Mouse (Mus musculus) macrophage (primary cell): ENCODE data around the gene Aox3. TPM values are rescaled to one million over a fixed set of nuclear protein-coding genes. Genes with fewer than 3 reads are reported as not detected.

ENCODE experiments used
- H3K27ac ChIP-seq: fragments of 350-480 bp; formaldehyde crosslinking; 2 replicates; pipeline ENCODE4 v1.9.0; 2021
- H3K36me3 ChIP-seq: fragments of 350-480 bp; formaldehyde crosslinking; 2 replicates; pipeline ENCODE4 v1.9.0; 2021; ENCODE audit errors: inconsistent target
- H3K4me3 ChIP-seq: fragments of 350-480 bp; formaldehyde crosslinking; 2 replicates; pipeline ENCODE4 v1.9.0; 2021; ENCODE audit errors: inconsistent target
- H3K79me2 ChIP-seq: fragments of 350-480 bp; formaldehyde crosslinking; 2 replicates; pipeline ENCODE4 v1.9.0; 2021; ENCODE audit errors: inconsistent target
- WGBS: methylation state at CpG from one replicate; pipeline ENCODE4 v1.1.7; 2026; ENCODE audit warnings: inconsistent platforms; ENCODE audit not compliant: missing documents; 5-methylcytosine and 5-hydroxymethylcytosine counted together
- polyA plus RNA-seq: library from polyadenylated mRNA; stranded (reverse); fragments of 250-400 nt; gene quantifications from 3 replicates; pipeline ENCODE4 v1.2.4, GENCODE M21; 2018; ENCODE audit warnings: inconsistent platforms

Gene Aox3
- polyA plus RNA-seq, 1 experiment from 2014 or later, result not detected

DNA sequence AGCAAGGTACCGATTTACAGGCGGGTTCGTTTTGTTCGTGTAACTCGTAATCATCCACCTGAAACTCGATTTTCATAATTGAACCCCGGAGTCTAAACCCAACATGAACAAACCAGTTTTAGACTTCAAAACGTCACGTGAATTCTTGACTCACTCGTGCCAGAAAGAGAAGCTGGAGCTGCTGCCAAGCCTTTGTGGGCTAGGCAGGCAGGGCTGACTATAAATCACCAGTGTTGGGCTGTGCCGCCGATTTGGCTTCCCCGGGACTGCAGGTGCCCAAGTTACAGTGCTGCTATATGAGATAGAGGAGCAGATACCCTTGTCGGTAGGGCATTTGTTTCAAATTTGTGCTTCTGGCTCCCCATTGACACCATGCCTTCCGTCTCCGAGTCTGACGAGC, 97.3 kb downstream of the Aox3 start, which contains the start of gene Aox4:
Aox4 (plus strand) TSS at position 195 of the 400 bp plus-strand sequence.
- Histone ChIP-seq H3K27ac (no peak within 1 kb of the TSS), H3K4me3 (no peak within 1 kb of the TSS), H3K79me2 (no peaks in the 10 kb centered on the region), H3K36me3 (no peaks in the 10 kb centered on the region)
- 4% methylated on average over 17 of the region's 17 CpGs for WGBS

DNA sequence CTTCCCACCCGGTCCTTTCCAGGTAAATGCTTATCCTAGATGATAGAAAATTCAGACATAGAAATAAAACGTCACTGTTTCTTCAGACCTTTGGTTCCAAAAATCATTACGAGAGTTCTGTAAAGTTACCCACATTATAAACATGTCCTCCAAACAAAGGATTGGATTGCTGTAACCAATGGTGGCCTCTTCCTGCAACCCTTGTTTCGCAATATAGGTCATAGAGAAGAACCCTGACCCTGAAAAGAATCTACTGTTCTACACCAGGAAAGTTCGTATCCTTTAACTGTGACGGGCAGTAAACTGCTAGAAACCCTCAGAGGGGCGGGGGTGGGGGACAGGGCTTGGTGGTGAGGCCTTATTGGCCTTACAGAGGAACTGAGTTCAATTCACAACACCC, 99.9 kb downstream of the Aox3 start:
- no peaks in the 10 kb centered on the region for H3K36me3 ChIP-seq
- H3K27ac ChIP-seq, result no peak overlapping the region
- WGBS, result 67% methylated on average over 7 of the region's 7 CpGs
- H3K79me2 ChIP-seq, result no peaks in the 10 kb centered on the region
- no peak overlapping the region for H3K4me3 ChIP-seq

DNA sequence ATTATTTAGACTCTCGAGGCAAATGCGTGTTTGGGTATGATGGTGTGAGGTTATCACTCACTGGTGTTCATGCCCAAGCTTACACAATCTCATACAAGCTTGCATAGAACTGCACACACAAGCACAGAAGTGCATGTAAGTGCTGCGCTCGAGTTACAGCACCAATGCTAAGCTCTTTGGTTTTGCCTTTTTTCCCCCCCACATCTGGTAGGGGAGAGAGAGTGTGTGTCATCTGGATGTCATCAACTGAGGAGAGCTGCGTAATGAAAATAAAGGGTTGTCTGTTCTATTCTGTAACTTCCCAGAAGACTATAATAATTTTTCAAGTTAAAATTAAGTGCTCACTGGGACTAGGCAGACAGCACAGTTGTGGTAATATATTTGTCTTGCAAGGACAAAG, 100.9 kb downstream of the Aox3 start:
- Histone ChIP-seq H3K79me2 (no peaks in the 10 kb centered on the region), H3K27ac (no peak overlapping the region), H3K36me3 (no peaks in the 10 kb centered on the region), H3K4me3 (no peak overlapping the region)
- 93% methylated on average over 5 of the region's 5 CpGs for WGBS

GRCm38 (mm10) chr1:58215353-58215752, 102.4 kb downstream of the Aox3 start:
- no peak overlapping the region for H3K4me3 ChIP-seq

DNA sequence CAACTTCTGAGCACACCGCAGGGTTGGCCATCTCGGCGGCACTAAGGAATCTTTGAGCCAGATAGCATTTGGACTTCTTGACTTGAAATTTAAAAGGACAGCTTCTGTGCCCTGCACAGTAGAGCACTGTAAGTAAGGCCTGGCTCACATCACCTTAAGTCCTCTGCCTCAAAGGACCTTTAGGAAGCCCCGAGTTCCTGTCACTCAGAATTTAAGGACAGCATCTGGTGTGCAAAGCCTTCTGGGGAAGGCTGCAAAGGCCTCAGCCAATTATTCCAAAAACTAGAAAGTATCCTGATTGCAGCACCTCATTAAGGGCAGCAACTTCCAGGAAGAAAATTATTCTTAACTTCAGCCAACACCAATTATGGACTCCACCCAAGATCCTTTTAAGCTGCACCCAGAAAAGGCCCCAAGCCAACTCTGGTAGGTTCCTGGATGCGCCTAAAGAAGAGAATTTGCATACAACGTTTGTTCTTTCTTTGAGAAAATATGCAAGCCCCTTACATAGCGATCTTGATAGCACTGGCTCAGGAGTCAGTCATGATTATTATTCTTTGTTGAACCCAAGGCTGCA, 103.1 kb downstream of the Aox3 start:
- H3K79me2 ChIP-seq, result no peaks in the 10 kb centered on the region

More at GRCm38 (mm10) chr1:58215353-58215752, 102.4 kb downstream of the Aox3 start:
- no peaks in the 10 kb centered on the region for H3K36me3 ChIP-seq
- no peak overlapping the region for H3K27ac ChIP-seq
- WGBS, result 71% methylated on average over 4 of the region's 4 CpGs
- no peaks in the 10 kb centered on the region for H3K79me2 ChIP-seq

DNA sequence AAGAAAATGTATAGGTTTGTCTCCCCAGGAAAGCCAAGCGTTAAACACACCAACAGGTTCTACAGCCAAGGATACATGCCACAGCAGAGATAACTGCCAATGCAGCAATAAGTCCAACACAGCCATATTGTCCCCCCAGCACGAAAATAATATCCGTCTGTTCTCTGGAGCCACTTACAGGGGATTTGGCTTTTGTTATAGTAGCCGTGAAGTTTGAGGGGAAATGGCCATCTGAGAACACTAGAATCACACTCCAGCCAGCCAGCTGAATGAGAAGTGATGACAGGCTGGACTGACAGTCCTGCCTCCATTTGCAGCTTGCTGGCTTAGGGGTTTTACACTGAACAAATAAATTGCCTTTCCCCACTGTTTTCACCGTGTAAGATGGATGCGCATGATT, 108.1 kb downstream of the Aox3 start:
- Histone ChIP-seq H3K36me3 (no peaks in the 10 kb centered on the region), H3K79me2 (no peaks in the 10 kb centered on the region), H3K27ac (no peak overlapping the region), H3K4me3 (no peak overlapping the region)
- 91% methylated on average over 6 of the region's 6 CpGs for WGBS

More for the DNA sequence above, 103.1 kb downstream of the Aox3 start:
- Histone ChIP-seq H3K27ac (no peak overlapping the region), H3K36me3 (no peaks in the 10 kb centered on the region), H3K4me3 (no peak overlapping the region)
- WGBS, result 93% methylated on average over 7 of the region's 7 CpGs

GRCm38 (mm10) chr1:58221879-58222278, 108.9 kb downstream of the Aox3 start:
- no peak overlapping the region for H3K27ac ChIP-seq
- WGBS, result 87% methylated on average over 5 of the region's 5 CpGs
- H3K4me3 ChIP-seq, result no peak overlapping the region
- H3K79me2 ChIP-seq, result no peaks in the 10 kb centered on the region
- H3K36me3 ChIP-seq, result no peaks in the 10 kb centered on the region

DNA sequence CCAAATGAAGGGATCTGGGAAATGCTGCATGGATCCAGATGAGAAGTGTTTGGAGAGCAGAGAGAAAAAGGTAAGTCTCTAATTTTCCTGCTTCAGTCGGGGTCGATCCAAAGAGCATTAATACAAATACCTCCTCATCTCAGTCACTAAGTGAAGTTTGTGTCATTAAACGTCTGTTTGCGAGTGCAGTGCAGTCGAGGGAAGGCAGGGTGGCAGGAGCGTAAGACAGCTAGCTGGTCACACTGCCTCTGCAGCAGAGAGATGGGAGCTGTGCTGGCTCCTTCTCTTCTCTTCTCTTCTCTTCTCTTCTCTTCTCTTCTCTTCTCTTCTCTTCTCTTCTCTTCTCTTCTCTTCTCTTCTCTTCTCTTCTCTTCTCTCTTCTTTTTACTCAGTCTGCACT, 115.2 kb downstream of the Aox3 start:
- H3K36me3 ChIP-seq, result no peaks in the 10 kb centered on the region
- H3K27ac ChIP-seq, result no peak overlapping the region
- H3K79me2 ChIP-seq, result no peaks in the 10 kb centered on the region
- 79% methylated on average over 6 of the region's 6 CpGs for WGBS
- H3K4me3 ChIP-seq, result no peak overlapping the region

DNA sequence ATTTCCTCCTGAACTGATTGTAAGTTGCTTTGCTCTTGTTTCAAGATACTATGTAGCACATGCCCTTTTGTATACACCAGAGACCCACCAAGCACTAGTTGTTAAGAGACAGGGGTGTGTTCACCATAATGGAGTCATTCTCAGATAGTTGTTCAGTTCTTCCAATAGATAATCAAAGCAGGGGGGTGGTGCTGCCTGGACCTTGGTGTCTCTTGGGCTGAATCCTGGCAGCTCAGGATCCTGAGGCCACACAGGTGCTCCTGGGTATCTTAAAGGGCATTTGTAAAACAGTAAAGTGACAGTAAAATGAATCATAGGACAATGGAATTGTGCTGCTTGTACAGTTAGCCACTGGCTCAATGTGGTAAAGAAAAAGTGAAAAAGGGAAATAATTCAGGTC, 116.0 kb downstream of the Aox3 start:
- no peak overlapping the region for H3K27ac ChIP-seq
- H3K79me2 ChIP-seq, result no peaks in the 10 kb centered on the region
- H3K36me3 ChIP-seq, result no peaks in the 10 kb centered on the region

DNA sequence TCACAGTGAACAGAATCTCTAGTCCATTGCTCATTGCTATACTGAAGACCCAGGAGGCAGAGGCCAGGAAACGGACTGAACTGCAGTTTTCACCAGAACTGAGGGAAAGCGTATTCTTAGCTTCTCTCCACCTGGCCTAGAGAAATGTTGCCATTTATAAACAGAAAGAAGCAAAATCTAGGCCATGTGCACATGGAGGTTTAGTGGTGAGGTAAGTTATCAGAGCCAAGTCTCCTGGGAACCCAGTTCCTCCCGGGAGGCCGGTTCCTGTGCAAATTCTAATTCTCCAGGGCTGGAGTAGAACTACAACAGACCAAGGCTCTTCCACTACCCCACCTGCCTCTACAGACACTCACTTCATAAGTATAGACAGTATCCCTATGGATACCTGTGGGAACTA, 116.8 kb downstream of the Aox3 start:
- Histone ChIP-seq H3K27ac (no peak overlapping the region), H3K4me3 (no peak overlapping the region), H3K36me3 (no peaks in the 10 kb centered on the region), H3K79me2 (no peaks in the 10 kb centered on the region)
- 86% methylated on average over 4 of the region's 4 CpGs for WGBS

More for the DNA sequence above, 116.0 kb downstream of the Aox3 start:
- H3K4me3 ChIP-seq, result no peak overlapping the region

GRCm38 (mm10) chr1:58230542-58230941, 117.6 kb downstream of the Aox3 start:
- no peak overlapping the region for H3K4me3 ChIP-seq
- whole genome bisulfite sequencing, result 82% methylated on average over 5 of the region's 5 CpGs
- no peak overlapping the region for H3K27ac ChIP-seq
- H3K79me2 ChIP-seq, result no peaks in the 10 kb centered on the region
- no peaks in the 10 kb centered on the region for H3K36me3 ChIP-seq

GRCm38 (mm10) chr1:58235405-58235804, 122.5 kb downstream of the Aox3 start:
- no peaks in the 10 kb centered on the region for H3K79me2 ChIP-seq
- H3K4me3 ChIP-seq, result no peak overlapping the region
- H3K27ac ChIP-seq, result no peak overlapping the region
- WGBS, result 59% methylated on average over 5 of the region's 5 CpGs
- no peaks in the 10 kb centered on the region for H3K36me3 ChIP-seq

DNA sequence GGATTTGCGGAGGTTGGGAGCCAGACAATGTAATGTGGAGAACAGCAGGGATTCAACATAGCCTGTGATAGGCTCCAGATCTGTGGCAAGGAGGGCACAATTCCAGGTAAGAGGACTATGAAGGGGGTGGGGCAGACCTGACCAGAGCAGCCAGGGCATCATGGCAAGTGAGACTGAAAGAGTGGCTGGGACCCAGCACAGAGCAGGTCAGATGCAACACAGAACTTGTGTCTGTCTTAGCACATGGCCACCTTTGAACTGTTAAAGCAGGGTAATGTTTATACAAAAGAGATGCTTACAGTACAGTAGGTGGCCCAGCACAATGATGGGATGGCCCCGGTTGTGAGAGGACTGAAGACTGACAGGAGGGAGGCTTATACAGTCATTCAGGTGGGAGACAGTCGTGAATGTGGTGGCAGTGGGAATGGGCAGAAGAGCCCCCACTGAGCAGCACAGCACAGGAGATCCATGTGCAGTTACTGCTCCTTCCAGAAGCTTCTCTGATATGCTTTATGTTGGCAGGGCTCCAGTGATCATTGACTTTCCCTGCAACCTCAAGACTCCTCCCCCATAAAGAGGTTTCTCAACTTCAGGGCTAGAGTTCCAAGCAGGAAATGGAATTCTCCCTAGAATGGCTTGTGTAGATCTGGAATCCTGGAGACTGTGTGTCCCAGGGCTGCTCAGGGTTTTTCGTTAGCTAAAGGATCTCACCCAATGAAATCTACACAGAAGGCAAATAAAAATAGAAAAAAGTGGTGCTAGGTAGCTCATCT, 124.8 kb downstream of the Aox3 start:
- Histone ChIP-seq H3K79me2 (no peaks in the 10 kb centered on the region), H3K4me3 (no peak overlapping the region), H3K36me3 (no peaks in the 10 kb centered on the region), H3K27ac (no peak overlapping the region)
- 93% methylated on average over 4 of the region's 4 CpGs for WGBS

DNA sequence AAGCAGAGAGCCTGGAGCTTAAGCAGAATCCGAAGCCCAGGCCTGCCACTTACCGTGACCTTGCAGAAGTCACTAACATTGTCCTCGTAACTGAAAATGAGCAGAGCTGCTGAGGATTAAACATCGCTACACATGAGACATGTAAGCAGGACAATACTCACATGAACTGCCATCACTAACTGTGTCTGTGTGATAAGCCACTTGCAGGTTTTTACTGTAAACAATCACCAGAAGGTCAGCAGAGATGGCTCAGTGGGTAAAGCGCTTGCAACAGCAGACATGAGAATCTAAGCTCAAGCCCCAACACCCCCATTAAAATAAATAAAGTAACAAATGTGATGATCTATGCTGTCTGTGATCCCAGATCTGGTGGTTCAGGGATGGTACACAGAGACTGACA, 125.5 kb downstream of the Aox3 start:
- 96% methylated on average over 5 of the region's 5 CpGs for WGBS
- Histone ChIP-seq H3K27ac (no peak overlapping the region), H3K4me3 (no peak overlapping the region), H3K36me3 (no peaks in the 10 kb centered on the region), H3K79me2 (no peaks in the 10 kb centered on the region)

DNA sequence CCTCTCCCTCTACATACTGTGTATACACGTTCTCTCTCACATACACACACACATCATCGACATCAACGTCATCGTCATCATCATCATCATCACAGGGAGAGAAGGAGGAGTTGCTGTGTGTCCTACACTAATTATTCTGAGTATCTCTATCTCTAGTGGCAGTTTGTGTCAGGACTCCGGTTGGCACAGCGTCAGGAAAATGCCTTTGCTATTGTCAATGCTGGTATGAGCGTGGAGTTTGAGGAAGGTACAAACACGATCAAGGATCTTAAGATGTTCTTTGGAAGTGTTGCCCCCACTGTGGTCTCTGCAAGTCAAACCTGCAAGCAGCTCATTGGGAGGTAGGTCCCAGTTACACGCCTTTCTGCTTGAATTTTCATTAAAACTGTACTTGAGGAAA, 126.0 kb downstream of the Aox3 start:
- 91% methylated on average over 9 of the region's 9 CpGs for WGBS
- Histone ChIP-seq H3K79me2 (no peaks in the 10 kb centered on the region), H3K4me3 (no peak overlapping the region), H3K27ac (no peak overlapping the region), H3K36me3 (no peaks in the 10 kb centered on the region)
